Mouse (Mus musculus) monocyte, adult 59 days (primary cell): ENCODE measurements around the gene Scn2b. TPM values are rescaled to one million over a fixed set of nuclear protein-coding genes. Genes with fewer than 3 reads are reported as not detected.

Experiments used
- total RNA-seq, 2 experiments: library from RNA; stranded (reverse); gene quantifications; one replicate each; pipeline ENCODE4 v1.2.4; 2023

The Scn2b gene
- 1 to 10 TPM; 1.2 to 1.7 TPM for total RNA-seq

DNA sequence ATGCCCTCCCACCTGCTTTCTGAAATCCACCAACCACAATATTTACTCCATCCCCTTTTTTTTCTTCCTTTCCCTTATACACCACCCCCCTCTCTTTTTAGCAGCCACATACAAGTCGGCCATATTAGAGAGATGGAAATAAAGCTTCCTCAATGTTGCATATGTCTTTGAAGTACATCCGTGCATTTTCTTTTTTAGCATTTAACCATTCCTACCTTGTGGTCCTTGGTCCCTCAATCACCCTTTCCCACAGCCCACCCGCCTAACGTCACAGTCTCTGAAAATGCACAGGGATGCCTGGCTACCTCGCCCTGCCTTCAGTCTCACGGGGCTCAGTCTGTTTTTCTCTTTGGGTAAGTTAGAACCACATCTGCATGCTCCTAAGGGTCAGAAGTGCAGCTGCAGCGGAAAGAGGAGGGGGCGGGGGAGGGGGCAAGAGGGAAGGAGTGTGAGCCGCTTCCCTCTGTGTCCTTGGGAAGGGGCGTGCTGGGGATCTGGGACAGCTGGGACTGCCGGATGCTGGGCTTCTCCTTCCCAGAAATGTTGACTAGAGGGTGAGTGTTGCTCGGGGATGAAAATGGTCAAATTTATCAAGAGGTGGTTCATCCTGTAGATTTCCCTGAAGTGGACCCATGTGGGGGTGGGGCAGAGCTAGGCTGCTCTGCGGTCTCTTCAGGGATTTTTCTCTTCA, at the start of gene Scn2b:
Gene Scn2b (plus strand): TSS at position 42 of the 691 bp plus-strand sequence.

GRCm38 (mm10) chr9:45079011-45079410, 38.6 kb upstream of the Scn2b start, which contains the start of gene Jaml:
Gene Jaml (plus strand): TSS chr9:45079183.

GRCm38 (mm10) chr9:45138191-45139032, 20.8 kb downstream of the Scn2b start, which contains the start of gene Scn4b:
Gene Scn4b (plus strand): TSS chr9:45138395.

Other genes with a start within 250 kb of the Scn2b start
- gene Kmt2a, start 236.5 kb upstream of the Scn2b start, total RNA-seq: 10 to 100 TPM; 52.0 to 56.5 TPM
- 100 to 1,000 TPM; 209 to 218 TPM for gene Atp5l, start 197.0 kb upstream of the Scn2b start, total RNA-seq
- 10 to 100 TPM; 79.7 to 83.3 TPM for gene Ube4a, start 152.2 kb upstream of the Scn2b start, total RNA-seq
- gene Cd3g, start 137.4 kb upstream of the Scn2b start, total RNA-seq: 1 to 10 TPM; 3.2 to 4.6 TPM
- gene Cd3d, start 136.0 kb upstream of the Scn2b start, total RNA-seq: 1 to 10 TPM; 2.6 to 3.8 TPM
- 1 to 10 TPM; 3.1 to 4.5 TPM for gene Cd3e, start 108.2 kb upstream of the Scn2b start, total RNA-seq
- not detected for gene Mpzl2, start 78.0 kb upstream of the Scn2b start, total RNA-seq
- gene Mpzl3, start 62.6 kb upstream of the Scn2b start, total RNA-seq: 1 to 10 TPM; 1.7 to 2.0 TPM
- gene Jaml, start 38.6 kb upstream of the Scn2b start, total RNA-seq: 10 to 100 TPM; 18.4 to 18.5 TPM
- gene Scn4b, start 20.6 kb downstream of the Scn2b start, total RNA-seq: under 1 TPM; 0.13 to 0.24 TPM
- 1 to 10 TPM; 1.2 to 1.6 TPM for gene BC049352, start 64.2 kb downstream of the Scn2b start, total RNA-seq
- gene Tmprss4, start 86.3 kb downstream of the Scn2b start, total RNA-seq: under 1 TPM; 0.37 to 0.61 TPM
- 100 to 1,000 TPM; 427 to 460 TPM for gene Il10ra, start 151.4 kb downstream of the Scn2b start, total RNA-seq
- gene Tmprss13, start 201.3 kb downstream of the Scn2b start, total RNA-seq: not detected